Mouse (Mus musculus) megakaryocyte, embryonic 14.5 days (primary cell): ENCODE measurements around the gene Gm8068. TPM values are rescaled to one million over a fixed set of nuclear protein-coding genes. Genes with fewer than 3 reads are reported as not detected.
"Not testable (repeated sequence)": the region's sequence is repeated elsewhere in the genome, so short reads cannot be mapped to it uniquely, and the experiment has no call there.

Source experiments
- H3K27me3 ChIP-seq: replicated peaks from 2 replicates; pipeline ENCODE3; 2012; ENCODE audit warnings: inconsistent platforms
- H3K36me3 ChIP-seq: replicated peaks from 2 replicates; pipeline ENCODE3; 2012; ENCODE audit warnings: low read length, inconsistent platforms, mixed read lengths
- H3K4me1 ChIP-seq: 2 replicates; pipeline ENCODE4 v1.6.1; 2012; ENCODE audit warnings: inconsistent platforms
- H3K4me3 ChIP-seq: replicated peaks from 2 replicates; pipeline ENCODE3; 2012; ENCODE audit warnings: moderate library complexity, mild to moderate bottlenecking, inconsistent platforms
- H3K9me3 ChIP-seq: 2 replicates; pipeline ENCODE4 v1.6.1; 2012; ENCODE audit warnings: inconsistent platforms
- polyA plus RNA-seq: library from polyadenylated mRNA; stranded (reverse); fragments of >175 nt; gene quantifications from 2 replicates; pipeline ENCODE4 v1.2.3, GENCODE M21; 2012; ENCODE audit warnings: low replicate concordance; ENCODE audit not compliant: insufficient read depth

The Gm8068 gene
- not detected in 2 replicates for polyA plus RNA-seq

- not testable (repeated sequence) for H3K4me1 ChIP-seq, H3K27me3 ChIP-seq, H3K4me3 ChIP-seq, H3K36me3 ChIP-seq, H3K9me3 ChIP-seq
Measured at GRCm38 (mm10) chr14:41701785-41702184, at the start of gene Gm8068. Gene Gm8068, minus strand, starts transcription at chr14:41701885.

- H3K9me3 ChIP-seq, H3K4me1 ChIP-seq, H3K27me3 ChIP-seq, H3K36me3 ChIP-seq, H3K4me3 ChIP-seq: not testable (repeated sequence)
Measured at GRCm38 (mm10) chr14:41750514-41750913, 48.8 kb upstream of the Gm8068 start, which contains the start of gene Gm7929. Gene Gm7929, minus strand, starts transcription at chr14:41750614.

- H3K27me3 ChIP-seq, H3K9me3 ChIP-seq, H3K36me3 ChIP-seq, H3K4me1 ChIP-seq, H3K4me3 ChIP-seq: not testable (repeated sequence)
Measured at GRCm38 (mm10) chr14:41723437-41723836, 21.8 kb upstream of the Gm8068 start.

- not testable (repeated sequence) for H3K4me3 ChIP-seq, H3K4me1 ChIP-seq, H3K36me3 ChIP-seq, H3K27me3 ChIP-seq, H3K9me3 ChIP-seq
Measured at GRCm38 (mm10) chr14:41717180-41717579, 15.5 kb upstream of the Gm8068 start.

- H3K9me3 ChIP-seq, H3K36me3 ChIP-seq, H3K4me3 ChIP-seq, H3K27me3 ChIP-seq, H3K4me1 ChIP-seq: not testable (repeated sequence)
Measured at GRCm38 (mm10) chr14:41648176-41648575, 53.5 kb downstream of the Gm8068 start.

Other genes starting within 250 kb of the Gm8068 start
- not detected in 2 replicates for gene Gm7954, start 248.4 kb downstream of the Gm8068 start, polyA plus RNA-seq
- not detected in 2 replicates for gene Gm3486, start 212.4 kb downstream of the Gm8068 start, polyA plus RNA-seq
- not detected in 2 replicates for gene Gm7970, start 146.3 kb downstream of the Gm8068 start, polyA plus RNA-seq
- gene 1700049E17Rik2, start 128.7 kb downstream of the Gm8068 start, polyA plus RNA-seq, result not detected in 2 replicates
- gene Gm3072, start 77.3 kb downstream of the Gm8068 start, polyA plus RNA-seq, result not detected in 2 replicates
- not detected in 2 replicates for gene Gm3676, start 55.4 kb downstream of the Gm8068 start, polyA plus RNA-seq
- gene Gm7929, start 48.7 kb upstream of the Gm8068 start, polyA plus RNA-seq, result not detected in 2 replicates
- gene Gm47189, start 70.6 kb upstream of the Gm8068 start, polyA plus RNA-seq, result not detected in 2 replicates
- gene Gm7980, start 205.4 kb upstream of the Gm8068 start, polyA plus RNA-seq, result not detected in 2 replicates
- gene 1700049E17Rik1, start 223.1 kb upstream of the Gm8068 start, polyA plus RNA-seq, result not detected in 2 replicates
- not detected in 2 replicates for gene 1700024B05Rik, start 242.1 kb upstream of the Gm8068 start, polyA plus RNA-seq